In the genomic region with DNA sequence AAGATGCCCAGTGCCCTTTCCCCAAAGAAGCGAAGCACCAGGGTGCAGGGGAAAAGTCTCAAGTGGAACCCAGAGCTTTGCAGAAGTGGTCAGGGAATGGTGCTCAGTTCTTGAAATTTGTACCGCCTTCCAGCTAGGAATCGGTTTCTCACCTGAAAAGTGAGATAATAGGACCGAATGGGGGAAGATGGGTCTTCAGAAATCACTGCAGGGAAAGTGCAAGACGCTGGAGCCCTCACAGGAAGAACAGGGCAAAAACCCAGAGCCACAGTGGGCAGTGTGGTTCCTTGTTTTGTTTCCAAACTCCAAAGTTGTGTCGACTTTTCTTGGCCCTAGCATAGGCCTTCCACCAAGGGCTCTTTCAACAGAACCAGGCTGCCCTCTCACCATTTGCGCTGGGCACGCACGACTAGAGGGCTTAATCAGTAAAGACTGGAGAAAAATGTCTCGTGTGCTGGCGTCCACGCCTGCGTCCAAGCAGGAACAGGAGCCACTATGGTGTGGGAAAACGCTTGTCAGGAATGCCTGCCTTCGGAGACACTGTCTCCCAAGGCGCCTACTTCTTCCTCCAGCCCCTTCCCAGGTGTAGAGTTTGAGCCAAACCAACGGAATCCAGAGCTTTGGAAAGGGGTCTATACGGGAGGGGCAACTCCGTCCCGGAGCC, we compare ENCODE assay signal across 14 mouse cellular contexts. TPM values are rescaled to one million over a fixed set of nuclear protein-coding genes. Genes with fewer than 3 reads are reported as not detected.
DNase-seq lines count a peak whose midpoint lies in the region; ATAC-seq and TF ChIP-seq lines count a peak whose summit lies in the region.
"Had no signal": no experiment of that assay in that cellular context is flagged by ENCODE, and none has a peak within 500 bp of the region (broad histone marks: within the 10 kb centered on the region; RNA-seq: fewer than 3 reads in every experiment).

No protein-coding gene starts in this region.

- H3K27me3 ChIP-seq in kidney, embryonic 16.5 days (ENCODE audit: insufficient read depth, low read length) = peaks cover 84% of the 10 kb centered on the region
- peaks cover 52% of the 10 kb centered on the region for H3K27me3 ChIP-seq in forebrain, postnatal 0 days (ENCODE audit: insufficient read depth, low read length)

- no peak for DNase-seq in kidney, adult 18-20 months
- DNase-seq in ZHBTc4 (ENCODE audit: low read depth, low spot score) = peak; percentile 12
- peak; percentile 19 for DNase-seq in embryo, embryonic 11 days
- peak; percentile 34 for DNase-seq in forebrain, postnatal 0 days
- DNase-seq in gastrocnemius, adult 18-20 months (ENCODE audit: low spot score) = no peak
- no peak for DNase-seq in adrenal gland, adult 8-10 months
- DNase-seq: cerebellum, postnatal 25 days; heart, adult 2 months had no signal

- H3K9ac ChIP-seq in kidney, embryonic 16.5 days (replicated peaks; ENCODE audit: low read length) = no peak overlapping the region
- H3K9ac ChIP-seq in forebrain, postnatal 0 days = no peak overlapping the region
- H3K9ac ChIP-seq: liver, embryonic 14.5 days had no signal

- peaks cover 3% of the 10 kb centered on the region; the same call in 1 of the 2 replicates for H3K9me3 ChIP-seq in kidney, embryonic 16.5 days (ENCODE audit: low read length)
- peaks cover 4% of the 10 kb centered on the region; the same call in 1 of the 2 replicates for H3K9me3 ChIP-seq in forebrain, postnatal 0 days (ENCODE audit: low read length)

- H3K36me3 ChIP-seq in kidney, embryonic 16.5 days (ENCODE audit: insufficient read depth, low read length) = no peaks in the 10 kb centered on the region
- H3K36me3 ChIP-seq in forebrain, postnatal 0 days (ENCODE audit: insufficient read depth) = no peaks in the 10 kb centered on the region

- whole genome bisulfite sequencing in kidney, embryonic 16.5 days = 3% methylated on average over 20 of the region's 20 CpGs
- 5% methylated on average over 20 of the region's 20 CpGs for WGBS in forebrain, postnatal 0 days

- peaks cover 35% of the 10 kb centered on the region for H3K4me1 ChIP-seq in kidney, embryonic 16.5 days (ENCODE audit: insufficient read depth, low read length)
- H3K4me1 ChIP-seq in forebrain, postnatal 0 days (ENCODE audit: insufficient read depth) = peaks cover 4% of the 10 kb centered on the region

- no peak for TF ChIP-seq CTCF in forebrain, postnatal 0 days (IDR thresholded peaks at IDR 0.05; ENCODE audit: low read depth)

- H3K27ac ChIP-seq in kidney, embryonic 16.5 days (ENCODE audit: low read length) = no peak overlapping the region
- no peak overlapping the region for H3K27ac ChIP-seq in forebrain, postnatal 0 days (ENCODE audit: low read depth, low read length)
- H3K27ac ChIP-seq: heart, adult 2 months; liver, embryonic 14.5 days had no signal

- H3K4me2 ChIP-seq in kidney, embryonic 16.5 days (replicated peaks; ENCODE audit: low read depth, low read length) = no peak overlapping the region; the same call in 1 of the 2 replicates
- H3K4me2 ChIP-seq in forebrain, postnatal 0 days (ENCODE audit: low read depth) = peak overlapping the region; percentile 40

- H3K4me3 ChIP-seq in kidney, embryonic 16.5 days (ENCODE audit: low read length) = peak overlapping the region; percentile 30; the same call in 1 of the 2 replicates
- peak overlapping the region; percentile 20 for H3K4me3 ChIP-seq in forebrain, postnatal 0 days (ENCODE audit: low read depth, low read length)
- H3K4me3 ChIP-seq: heart, adult 2 months had no signal

- no peak for ATAC-seq in kidney, embryonic 16.5 days (ENCODE audit: low FRiP score, low TSS enrichment)
- no peak for ATAC-seq in forebrain, postnatal 0 days
- ATAC-seq in erythroblast, adult 5-6 weeks (replicated peaks; ENCODE audit: low FRiP score, poor library complexity, severe bottlenecking) = no peak
- ATAC-seq: intestine, postnatal 0 days had no signal

RNA-seq across cellular contexts. Expression of gene Dmrta2, which starts 3.7 kb away (rescaled TPM):
- 0.05 and 0.25 TPM in 2 replicates for polyA plus RNA-seq in kidney, embryonic 16.5 days (2015; fragmentation: Nextera tagmentation; extraction: Ambion mirVana)
- 6.3 and 7.3 TPM in 2 replicates for total RNA-seq in forebrain, postnatal 0 days (2014; rRNA removed)
- polyA plus RNA-seq in forebrain, postnatal 0 days (2015; fragmentation: Nextera tagmentation; extraction: Ambion mirVana) = 0.87 and 1.4 TPM in 2 replicates
- not detected in 2 replicates for total RNA-seq in erythroblast, adult 5-6 weeks (2015; ENCODE audit: low replicate concordance)
- 0.51 TPM in 1 of 2 replicates, not detected in the other for total RNA-seq in erythroblast, adult 5-6 weeks (2017; ENCODE audit: low replicate concordance)
- under 1 TPM; 0.07 TPM for total RNA-seq in gastrocnemius, adult 18-20 months (2021)
- total RNA-seq in adrenal gland, adult 8-10 months (2022) = under 1 TPM; 0.17 to 0.52 (median 0.34) TPM
- total RNA-seq: megakaryocyte progenitor cell, adult 5-6 weeks; neutrophil, adult 5-6 weeks had no signal
- polyA plus RNA-seq: intestine, postnatal 0 days had no signal

Comparison
In these comparisons a context has a peak if more than half of its experiments do, and no peak if none do; other contexts are left out.
1. DNase-seq: peak in ZHBTc4 (single experiment), embryo, embryonic 11 days (single experiment) and forebrain, postnatal 0 days (single experiment); none in kidney, adult 18-20 months (single experiment), gastrocnemius, adult 18-20 months (single experiment) and adrenal gland, adult 8-10 months (single experiment).